Mouse (Mus musculus) forebrain, embryonic 16.5 days (tissue): ENCODE data around the gene Hist1h2ag. TPM values are rescaled to one million over a fixed set of nuclear protein-coding genes. Genes with fewer than 3 reads are reported as not detected.

Source experiments
- ATAC-seq: fragments of 200-750 bp; cut with Nextera tagmentation; 2 replicates; pipeline ENCODE4 v1.8.0; 2017; ENCODE audit warnings: mild to moderate bottlenecking, moderate library complexity
- H3K27ac ChIP-seq: fragments of 300-500 bp; sonication (generic); 2 replicates; pipeline ENCODE4 v1.5.1; 2014; ENCODE audit warnings: low read length, control low read depth
- H3K27me3 ChIP-seq: fragments of 300-500 bp; sonication (generic); replicated peaks from 2 replicates; pipeline ENCODE4 v1.6.1; 2014; ENCODE audit warnings: low read length; ENCODE audit not compliant: control insufficient read depth, insufficient read depth
- H3K36me3 ChIP-seq: fragments of 300-500 bp; sonication (generic); 2 replicates; pipeline ENCODE4 v1.6.1; 2014; ENCODE audit not compliant: control insufficient read depth, insufficient read depth
- H3K4me1 ChIP-seq: fragments of 300-500 bp; sonication (generic); replicated peaks from 2 replicates; pipeline ENCODE4 v1.6.1; 2014; ENCODE audit warnings: low read length; ENCODE audit not compliant: control insufficient read depth, insufficient read depth
- H3K4me2 ChIP-seq: fragments of 300-500 bp; sonication (generic); 2 replicates; pipeline ENCODE4 v1.6.1; 2014; ENCODE audit warnings: mild to moderate bottlenecking, low read length, control low read depth
- H3K4me3 ChIP-seq: fragments of 300-500 bp; sonication (generic); replicated peaks from 2 replicates; pipeline ENCODE4 v1.5.1; 2014; ENCODE audit warnings: mild to moderate bottlenecking, low read length, control low read depth
- H3K9ac ChIP-seq: fragments of 300-500 bp; sonication (generic); replicated peaks from 2 replicates; pipeline ENCODE4 v1.6.1; 2014; ENCODE audit warnings: low read depth, low read length, control low read depth
- H3K9me3 ChIP-seq: fragments of 300-500 bp; sonication (generic); 2 replicates; pipeline ENCODE4 v1.6.1; 2016; ENCODE audit warnings: low read length; ENCODE audit not compliant: control insufficient read depth
- WGBS: fragments of 180-500 bp; shearing (Covaris S2); extraction: QIAGEN DNeasy Blood & Tissue Kit; methylation state at CpG from one replicate; pipeline ENCODE4 v1.1.7; 2014; 5-methylcytosine and 5-hydroxymethylcytosine counted together
- polyA plus RNA-seq: library from polyadenylated mRNA; unstranded; fragments of >200 nt; fragmentation: Nextera tagmentation; extraction: Ambion mirVana; gene quantifications from 2 replicates; pipeline ENCODE4 v1.2.1, GENCODE M21; 2015

The Hist1h2ag gene
- polyA plus RNA-seq, 1 experiment from 2014 or later = 8.5 TPM

DNA sequence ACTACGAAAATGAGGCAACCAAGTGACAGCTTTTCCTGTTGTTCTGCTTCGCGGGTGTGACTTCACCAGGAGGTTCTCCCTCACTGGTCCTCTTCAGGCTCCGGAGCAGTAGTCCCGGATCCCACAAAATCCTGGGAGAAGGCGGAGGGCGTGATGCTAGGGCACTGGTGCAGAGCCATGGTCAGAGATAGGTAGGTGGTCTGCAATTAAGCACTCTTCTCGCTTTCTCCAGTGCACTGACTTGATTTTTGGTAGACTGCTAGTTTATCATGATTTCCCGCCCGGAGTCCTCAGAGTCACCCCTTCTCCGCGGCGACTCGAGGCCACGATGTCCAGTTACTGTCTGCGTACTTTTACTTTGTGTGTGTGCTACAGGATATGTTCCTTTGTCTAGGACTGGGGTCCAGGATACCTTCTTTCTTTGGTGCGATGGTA is 28.3 kb downstream of the Hist1h2ag start:
- Histone ChIP-seq H3K4me2 (no peak overlapping the region), H3K9ac (no peak overlapping the region), H3K27ac (no peak overlapping the region), H3K36me3 (no peaks in the 10 kb centered on the region), H3K4me3 (no peak overlapping the region), H3K4me1 (no peaks in the 10 kb centered on the region), H3K27me3 (peaks cover 69% of the 10 kb centered on the region), H3K9me3 (peaks cover 4% of the 10 kb centered on the region; the same call in 1 of the 2 replicates)
- WGBS = 18% methylated on average over 17 of the region's 17 CpGs
- ATAC-seq = no peak

DNA sequence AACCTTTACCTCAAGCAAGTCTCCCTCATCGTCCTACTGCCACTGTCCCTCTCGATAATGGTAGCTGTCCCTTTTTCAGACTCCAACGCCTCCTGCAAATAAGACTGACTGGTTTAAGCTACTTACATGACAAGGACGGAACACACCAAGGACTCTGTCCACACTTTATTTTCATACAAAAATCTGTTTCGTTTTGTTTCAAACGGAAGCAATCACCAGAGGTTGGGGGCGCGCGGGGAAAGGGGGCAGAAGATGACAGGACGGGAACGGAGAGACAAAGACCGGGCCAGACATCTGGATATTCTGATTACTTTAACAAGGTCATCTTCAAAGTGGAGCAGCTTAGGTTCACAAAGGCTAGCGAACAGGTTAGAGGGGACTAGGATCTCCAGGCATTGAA is 29.0 kb downstream of the Hist1h2ag start:
- Histone ChIP-seq H3K9ac (no peak overlapping the region), H3K27ac (no peak overlapping the region), H3K4me2 (no peak overlapping the region), H3K9me3 (peaks cover 4% of the 10 kb centered on the region; the same call in 1 of the 2 replicates), H3K4me3 (no peak overlapping the region), H3K27me3 (peaks cover 69% of the 10 kb centered on the region), H3K4me1 (no peaks in the 10 kb centered on the region), H3K36me3 (no peaks in the 10 kb centered on the region)
- WGBS = 17% methylated on average over 13 of the region's 13 CpGs
- ATAC-seq = no peak

DNA sequence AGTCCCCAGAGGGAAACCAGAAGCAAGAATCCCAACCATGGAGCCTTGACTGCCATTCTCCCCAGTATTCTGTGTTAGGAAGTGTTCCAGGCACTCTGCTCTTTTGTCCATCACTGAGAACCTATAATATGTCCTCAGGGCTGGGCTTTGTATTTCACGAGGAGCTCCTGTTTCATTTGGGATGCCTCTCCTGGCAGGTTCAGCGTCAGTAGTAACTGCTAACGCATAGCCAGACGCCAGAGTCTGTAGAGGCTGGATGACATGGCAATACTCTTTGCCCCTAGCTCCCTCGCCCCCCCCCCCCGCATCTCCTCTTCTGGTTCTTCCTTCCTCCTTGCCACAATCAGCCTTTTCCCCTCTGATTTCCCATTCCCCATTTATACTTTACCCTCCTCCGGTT is 33.1 kb downstream of the Hist1h2ag start, which contains the start of gene Prss16:
Prss16 (minus strand) TSS at position 101 of the 400 bp plus-strand sequence.
- WGBS = 29% methylated on average over 6 of the region's 7 CpGs
- H3K4me2 ChIP-seq = no peak within 1 kb of the TSS
- no peaks in the 10 kb centered on the region for H3K9me3 ChIP-seq
- ATAC-seq = no peak
- no peak within 1 kb of the TSS for H3K9ac ChIP-seq
- H3K36me3 ChIP-seq = no peaks in the 10 kb centered on the region
- peaks cover 16% of the 10 kb centered on the region for H3K4me1 ChIP-seq
- H3K4me3 ChIP-seq = no peak within 1 kb of the TSS
- no peak within 1 kb of the TSS for H3K27ac ChIP-seq
- H3K27me3 ChIP-seq = peaks cover 74% of the 10 kb centered on the region

GRCm38 (mm10) chr13:22008707-22009106 is 34.0 kb downstream of the Hist1h2ag start:
- H3K4me2 ChIP-seq = no peak overlapping the region
- no peaks in the 10 kb centered on the region for H3K36me3 ChIP-seq
- no peak overlapping the region for H3K27ac ChIP-seq
- H3K4me3 ChIP-seq = no peak overlapping the region
- ATAC-seq = no peak
- peaks cover 77% of the 10 kb centered on the region for H3K27me3 ChIP-seq
- WGBS = 81% methylated on average over 3 of the region's 3 CpGs
- H3K4me1 ChIP-seq = peaks cover 16% of the 10 kb centered on the region
- H3K9me3 ChIP-seq = no peaks in the 10 kb centered on the region
- no peak overlapping the region for H3K9ac ChIP-seq

GRCm38 (mm10) chr13:22007872-22008271 is 34.9 kb downstream of the Hist1h2ag start:
- H3K36me3 ChIP-seq = no peaks in the 10 kb centered on the region

GRCm38 (mm10) chr13:22007121-22007510 is 35.6 kb downstream of the Hist1h2ag start:
- H3K27me3 ChIP-seq = peaks cover 80% of the 10 kb centered on the region
- H3K9me3 ChIP-seq = no peaks in the 10 kb centered on the region
- H3K4me1 ChIP-seq = peaks cover 16% of the 10 kb centered on the region
- 3% methylated on average over 18 of the region's 18 CpGs for WGBS
- peak overlapping the region; percentile 85 for H3K4me2 ChIP-seq
- H3K27ac ChIP-seq = no peak overlapping the region
- no peaks in the 10 kb centered on the region for H3K36me3 ChIP-seq
- H3K9ac ChIP-seq = no peak overlapping the region
- H3K4me3 ChIP-seq = peak overlapping the region; percentile 49
- no peak for ATAC-seq

More at GRCm38 (mm10) chr13:22007872-22008271, 34.9 kb downstream of the Hist1h2ag start:
- H3K27ac ChIP-seq = no peak overlapping the region
- no peak overlapping the region for H3K4me3 ChIP-seq
- ATAC-seq = no peak
- H3K4me1 ChIP-seq = peaks cover 16% of the 10 kb centered on the region
- 54% methylated on average over 7 of the region's 7 CpGs for WGBS
- H3K4me2 ChIP-seq = no peak overlapping the region
- H3K27me3 ChIP-seq = peaks cover 80% of the 10 kb centered on the region
- no peaks in the 10 kb centered on the region for H3K9me3 ChIP-seq
- no peak overlapping the region for H3K9ac ChIP-seq

- Histone ChIP-seq H3K4me1 (peaks cover 16% of the 10 kb centered on the region), H3K9me3 (no peaks in the 10 kb centered on the region), H3K27ac (no peak overlapping the region), H3K4me2 (peak overlapping the region; percentile 85), H3K4me3 (peak overlapping the region; percentile 49), H3K36me3 (no peaks in the 10 kb centered on the region), H3K9ac (no peak overlapping the region; the same call in 1 of the 2 replicates), H3K27me3 (peaks cover 83% of the 10 kb centered on the region)
- WGBS = 1% methylated on average over 38 of the region's 38 CpGs
- peak; percentile 81 for ATAC-seq
Observed at GRCm38 (mm10) chr13:22006334-22007120, 36.2 kb downstream of the Hist1h2ag start.

GRCm38 (mm10) chr13:22005605-22006333 is 37.0 kb downstream of the Hist1h2ag start:
- Histone ChIP-seq H3K27ac (no peak overlapping the region), H3K4me2 (peak overlapping the region; percentile 85), H3K9me3 (no peaks in the 10 kb centered on the region), H3K27me3 (peaks cover 85% of the 10 kb centered on the region), H3K4me3 (peak overlapping the region; percentile 49), H3K9ac (peak overlapping the region; percentile 47), H3K4me1 (peaks cover 16% of the 10 kb centered on the region), H3K36me3 (no peaks in the 10 kb centered on the region)
- peak; percentile 86 for ATAC-seq
- under 1% methylated on average over 45 of the region's 45 CpGs for WGBS

DNA sequence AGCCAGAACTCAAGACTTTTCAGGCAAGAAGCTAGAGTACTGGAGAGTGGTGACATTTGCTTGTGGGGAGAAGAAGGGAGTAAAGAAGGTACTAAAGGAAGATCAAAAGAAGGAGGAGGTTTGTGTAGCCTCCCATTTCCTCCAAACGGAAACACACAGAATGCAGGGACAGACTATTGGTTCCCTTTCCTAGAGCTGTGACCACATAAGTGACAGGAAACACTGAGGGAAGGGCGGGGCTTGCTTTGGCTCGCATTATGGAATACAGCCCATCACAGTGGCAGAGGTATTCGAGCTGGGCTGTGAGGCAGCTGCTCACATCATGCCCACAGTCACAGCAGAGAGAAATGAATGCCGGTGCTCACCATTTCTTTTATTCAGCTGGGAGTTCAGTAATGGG is 40.9 kb downstream of the Hist1h2ag start:
- 25% methylated on average over 5 of the region's 5 CpGs for WGBS
- H3K27me3 ChIP-seq = peaks cover 85% of the 10 kb centered on the region
- H3K9ac ChIP-seq = no peak overlapping the region
- H3K4me3 ChIP-seq = no peak overlapping the region
- H3K4me1 ChIP-seq = peaks cover 18% of the 10 kb centered on the region
- no peaks in the 10 kb centered on the region for H3K36me3 ChIP-seq
- H3K4me2 ChIP-seq = no peak overlapping the region
- no peak for ATAC-seq
- no peaks in the 10 kb centered on the region for H3K9me3 ChIP-seq
- no peak overlapping the region for H3K27ac ChIP-seq
